Mouse (Mus musculus): ENCODE measurements at regions not wholly inside any gene's neighbourhood (a gene's known extent, or its start where the extent isn't known, plus 50 kb on each side); places are given as distances from the start of the nearest gene placed in this dataset.
A peak's percentile ranks its signal among the peaks of the same experiment; 100 is the strongest.

GRCm38 (mm10) chr5:82356336-82356735 lies 998.7 kb downstream of the Tecrl start:
- DNase-seq (no peak), ATAC-seq (no peak)
- H3K4me3 ChIP-seq (ENCODE audit: low read depth, low read length) = no peak overlapping the region
- H3K4me2 ChIP-seq (ENCODE audit: low read depth, low read length) = no peak overlapping the region
- H3K27me3 ChIP-seq (ENCODE audit: insufficient read depth, low read length) = no peaks in the 10 kb centered on the region
- no peak for TF ChIP-seq EP300 (IDR thresholded peaks at IDR 0.05; ENCODE audit: low read depth)
- no peak for TF ChIP-seq CTCF (IDR thresholded peaks at IDR 0.05; ENCODE audit: low read depth)
- no peaks in the 10 kb centered on the region for H3K36me3 ChIP-seq (replicated peaks; ENCODE audit: insufficient read depth, low read length)
- no peak overlapping the region for H3K9ac ChIP-seq (replicated peaks)
- H3K27ac ChIP-seq (ENCODE audit: low read depth) = no peak overlapping the region
- no peaks in the 10 kb centered on the region for H3K4me1 ChIP-seq (ENCODE audit: insufficient read depth)
- H3K9me3 ChIP-seq (ENCODE audit: low read length) = no peaks in the 10 kb centered on the region
- 75% methylated on average over 5 of the region's 5 CpGs for WGBS (ENCODE audit: insufficient replicate concordance)

- DNase-seq (no peak), ATAC-seq (no peak)
- TF ChIP-seq EP300 (IDR thresholded peaks at IDR 0.05; ENCODE audit: low read depth) = no peak
- TF ChIP-seq CTCF (IDR thresholded peaks at IDR 0.05; ENCODE audit: low read depth) = no peak
- Histone ChIP-seq H3K9me3 (ENCODE audit: low read length) (no peaks in the 10 kb centered on the region), H3K36me3 (replicated peaks; ENCODE audit: insufficient read depth, low read length) (no peaks in the 10 kb centered on the region), H3K27ac (ENCODE audit: low read depth) (no peak overlapping the region), H3K4me3 (ENCODE audit: low read depth, low read length) (no peak overlapping the region), H3K27me3 (ENCODE audit: insufficient read depth, low read length) (no peaks in the 10 kb centered on the region), H3K4me1 (ENCODE audit: insufficient read depth) (no peaks in the 10 kb centered on the region), H3K4me2 (ENCODE audit: low read depth, low read length) (no peak overlapping the region), H3K9ac (replicated peaks) (no peak overlapping the region)
- 75% methylated on average over 2 of the region's 2 CpGs for WGBS (ENCODE audit: insufficient replicate concordance)
Observed at GRCm38 (mm10) chr5:82351089-82351488, 1003.9 kb downstream of the Tecrl start.

GRCm38 (mm10) chr5:82346672-82347071 lies 1008.3 kb downstream of the Tecrl start:
- Histone ChIP-seq H3K27ac (ENCODE audit: low read depth) (no peak overlapping the region), H3K4me2 (ENCODE audit: low read depth, low read length) (no peak overlapping the region), H3K36me3 (replicated peaks; ENCODE audit: insufficient read depth, low read length) (no peaks in the 10 kb centered on the region), H3K4me3 (ENCODE audit: low read depth, low read length) (no peak overlapping the region), H3K9me3 (ENCODE audit: low read length) (no peaks in the 10 kb centered on the region), H3K9ac (replicated peaks) (no peak overlapping the region), H3K27me3 (ENCODE audit: insufficient read depth, low read length) (no peaks in the 10 kb centered on the region), H3K4me1 (ENCODE audit: insufficient read depth) (no peaks in the 10 kb centered on the region)
- 5% methylated on average over 7 of the region's 7 CpGs for WGBS (ENCODE audit: insufficient replicate concordance)
- ATAC-seq = no peak
- DNase-seq = peak; percentile 19
- TF ChIP-seq EP300 (IDR thresholded peaks at IDR 0.05; ENCODE audit: low read depth) (no peak), CTCF (IDR thresholded peaks at IDR 0.05; ENCODE audit: low read depth) (peak; percentile 72)

- H3K27ac ChIP-seq (ENCODE audit: low read depth) = no peak overlapping the region
- ATAC-seq (no peak), DNase-seq (no peak)
- H3K27me3 ChIP-seq (ENCODE audit: insufficient read depth, low read length) = no peaks in the 10 kb centered on the region
- no peak overlapping the region for H3K4me2 ChIP-seq (ENCODE audit: low read depth, low read length)
- H3K4me1 ChIP-seq (ENCODE audit: insufficient read depth) = no peaks in the 10 kb centered on the region
- no peak for TF ChIP-seq EP300 (IDR thresholded peaks at IDR 0.05; ENCODE audit: low read depth)
- TF ChIP-seq CTCF (IDR thresholded peaks at IDR 0.05; ENCODE audit: low read depth) = no peak
- no peaks in the 10 kb centered on the region for H3K36me3 ChIP-seq (replicated peaks; ENCODE audit: insufficient read depth, low read length)
- 74% methylated on average over 4 of the region's 4 CpGs for WGBS (ENCODE audit: insufficient replicate concordance)
- H3K9me3 ChIP-seq (ENCODE audit: low read length) = no peaks in the 10 kb centered on the region
- H3K9ac ChIP-seq (replicated peaks) = no peak overlapping the region
- H3K4me3 ChIP-seq (ENCODE audit: low read depth, low read length) = no peak overlapping the region
Observed at GRCm38 (mm10) chr5:82324354-82324753, 1030.6 kb downstream of the Tecrl start.

- Histone ChIP-seq H3K9ac (replicated peaks) (no peak overlapping the region), H3K4me2 (ENCODE audit: low read depth, low read length) (no peak overlapping the region), H3K27ac (ENCODE audit: low read depth) (no peak overlapping the region), H3K9me3 (ENCODE audit: low read length) (no peaks in the 10 kb centered on the region), H3K36me3 (replicated peaks; ENCODE audit: insufficient read depth, low read length) (no peaks in the 10 kb centered on the region), H3K27me3 (ENCODE audit: insufficient read depth, low read length) (no peaks in the 10 kb centered on the region), H3K4me3 (ENCODE audit: low read depth, low read length) (no peak overlapping the region), H3K4me1 (ENCODE audit: insufficient read depth) (no peaks in the 10 kb centered on the region)
- DNase-seq (no peak), ATAC-seq (no peak)
- 76% methylated on average over 1 of the region's 1 CpGs for WGBS (ENCODE audit: insufficient replicate concordance)
- no peak for TF ChIP-seq CTCF (IDR thresholded peaks at IDR 0.05; ENCODE audit: low read depth)
- no peak for TF ChIP-seq EP300 (IDR thresholded peaks at IDR 0.05; ENCODE audit: low read depth)
Observed at GRCm38 (mm10) chr5:82319709-82320333, 1035.2 kb downstream of the Tecrl start.

- no peak overlapping the region for H3K27ac ChIP-seq (ENCODE audit: low read depth)
- DNase-seq = no peak
- WGBS (ENCODE audit: insufficient replicate concordance) = 62% methylated on average over 6 of the region's 6 CpGs
- no peaks in the 10 kb centered on the region for H3K4me1 ChIP-seq (ENCODE audit: insufficient read depth)
- H3K9me3 ChIP-seq (ENCODE audit: low read length) = no peaks in the 10 kb centered on the region
- H3K4me3 ChIP-seq (ENCODE audit: low read depth, low read length) = no peak overlapping the region
- TF ChIP-seq EP300 (IDR thresholded peaks at IDR 0.05; ENCODE audit: low read depth) (no peak), CTCF (IDR thresholded peaks at IDR 0.05; ENCODE audit: low read depth) (no peak)
- ATAC-seq = no peak
- no peaks in the 10 kb centered on the region for H3K27me3 ChIP-seq (ENCODE audit: insufficient read depth, low read length)
- H3K36me3 ChIP-seq (replicated peaks; ENCODE audit: insufficient read depth, low read length) = no peaks in the 10 kb centered on the region
- no peak overlapping the region for H3K4me2 ChIP-seq (ENCODE audit: low read depth, low read length)
- H3K9ac ChIP-seq (replicated peaks) = no peak overlapping the region
Observed at GRCm38 (mm10) chr5:82312054-82312453, 1042.9 kb downstream of the Tecrl start.

All from liver, postnatal 0 days (tissue).